In genomic region chr13:74009791-74010614, GRCm38 (mm10) we compare ENCODE assay signal across 8 mouse cellular contexts. TPM values are rescaled to one million over a fixed set of nuclear protein-coding genes. Genes with fewer than 3 reads are reported as not detected.
DNase-seq lines count a peak whose midpoint lies in the region; ATAC-seq and TF ChIP-seq lines count a peak whose summit lies in the region.

No protein-coding gene starts in this region.

- H3K79me2 ChIP-seq in macrophage (ENCODE audit: inconsistent target): no peaks in the 10 kb centered on the region

- no peaks in the 10 kb centered on the region for H3K36me3 ChIP-seq in macrophage (ENCODE audit: inconsistent target)

- DNase-seq in T-cell, adult 2 months (ENCODE audit: low spot score): peak; percentile 4
- DNase-seq in gastrocnemius, postnatal 14 days: peak; percentile 64
- peak; percentile 61 to 85 for DNase-seq in left cerebral cortex, adult 8-10 months (ENCODE audit: low spot score in 2 of 2)
- peak; percentile 93 for DNase-seq in right cerebral cortex, postnatal 10 days (ENCODE audit: low spot score in 2 of 2)
- DNase-seq in urinary bladder, postnatal 25 days (ENCODE audit: low spot score): peak; percentile 61

- H3K4me3 ChIP-seq in cortical plate, adult 2 months (ENCODE audit: insufficient read depth, low read length): peak overlapping the region; percentile 95
- H3K4me3 ChIP-seq in macrophage (ENCODE audit: inconsistent target): peak overlapping the region; percentile 32

- intact Hi-C loops in gastrocnemius, postnatal 14 days (cut with DNase I; ENCODE audit: low total_unique reads): no loop called here

- H3K27ac ChIP-seq in cortical plate, adult 2 months (ENCODE audit: insufficient read depth, low read length): peak overlapping the region; percentile 93
- H3K27ac ChIP-seq in macrophage: no peak overlapping the region

- peak; percentile 2 for ATAC-seq in inflammation-experienced regulatory T-cells, adult 6 months

- H3K4me1 ChIP-seq in cortical plate, adult 2 months (ENCODE audit: control insufficient read depth, insufficient read depth, low read length): peaks cover 9% of the 10 kb centered on the region

- WGBS in macrophage (ENCODE audit: missing documents): 3% methylated on average over 54 of the region's 55 CpGs

- no peak for TF ChIP-seq CTCF in cortical plate, adult 2 months (IDR thresholded peaks at IDR 0.05; ENCODE audit: extremely low read depth, insufficient read depth, low read length)

- TF ChIP-seq POLR2A in cortical plate, adult 2 months (IDR thresholded peaks at IDR 0.05; ENCODE audit: extremely low read depth, insufficient read depth, low read length): no peak; the same call in 1 of the 2 replicates

RNA-seq across cellular contexts. Expression of gene Tppp, which starts 0.8 kb away (rescaled TPM):
- 366 and 382 TPM in 2 replicates for polyA plus RNA-seq in cortical plate, adult 2 months (2012; rRNA removed)
- 1 to 10 TPM; 5.8 to 5.9 TPM for total RNA-seq in gastrocnemius, postnatal 14 days (2021)
- under 1 TPM; 0.36 to 0.51 (median 0.41) TPM for polyA plus RNA-seq in inflammation-experienced regulatory T-cells, adult 6 months (2017; shearing (Covaris generic))
- 100 to 1,000 TPM; 315 to 345 (median 329) TPM for total RNA-seq in left cerebral cortex, adult 8-10 months (2022)
- not detected for total RNA-seq in macrophage (2018; cell fraction: chromatin; rRNA removed)
- under 1 TPM in 15 of 26 experiments, not detected in 11; 0.03 to 0.56 (median 0.05) TPM for total RNA-seq in macrophage (2018; cell fraction: cytosol; rRNA removed)
- under 1 TPM in 2 of 26 experiments, not detected in 24; 0.14 to 0.20 TPM for total RNA-seq in macrophage (2018; cell fraction: nucleus; rRNA removed)
- 0.03 to 0.07 TPM in 2 of 3 replicates, not detected in the other for polyA plus RNA-seq in macrophage (2018)

RNA-seq across cellular contexts. Expression of gene Zdhhc11, which starts 46.4 kb away (rescaled TPM):
- not detected in 2 replicates for polyA plus RNA-seq in cortical plate, adult 2 months (2012; rRNA removed)
- total RNA-seq in gastrocnemius, postnatal 14 days (2021): not detected
- not detected for polyA plus RNA-seq in inflammation-experienced regulatory T-cells, adult 6 months (2017; shearing (Covaris generic))
- not detected for total RNA-seq in left cerebral cortex, adult 8-10 months (2022)
- total RNA-seq in macrophage (2018; cell fraction: chromatin; rRNA removed): not detected
- total RNA-seq in macrophage (2018; cell fraction: cytosol; rRNA removed): not detected
- not detected for total RNA-seq in macrophage (2018; cell fraction: nucleus; rRNA removed)
- polyA plus RNA-seq in macrophage (2018): not detected in 3 replicates

RNA-seq across cellular contexts. Expression of gene Cep72, which starts 52.1 kb away (rescaled TPM):
- 1.7 and 1.9 TPM in 2 replicates for polyA plus RNA-seq in cortical plate, adult 2 months (2012; rRNA removed)
- total RNA-seq in gastrocnemius, postnatal 14 days (2021): 1 to 10 TPM; 1.6 to 2.6 TPM
- polyA plus RNA-seq in inflammation-experienced regulatory T-cells, adult 6 months (2017; shearing (Covaris generic)): 10 to 100 TPM in 1 of 3 experiments, 1 to 10 TPM in 2; 3.9 to 17.1 (median 8.5) TPM
- total RNA-seq in left cerebral cortex, adult 8-10 months (2022): 1 to 10 TPM; 2.6 to 3.7 (median 2.9) TPM
- 10 to 100 TPM in 1 of 26 experiments, 1 to 10 TPM in 20, under 1 TPM in 5; 0.46 to 10.6 (median 3.9) TPM for total RNA-seq in macrophage (2018; cell fraction: chromatin; rRNA removed)
- total RNA-seq in macrophage (2018; cell fraction: cytosol; rRNA removed): 1 to 10 TPM in 18 of 26 experiments, under 1 TPM in 8; 0.69 to 3.0 (median 1.2) TPM
- 10 to 100 TPM in 1 of 26 experiments, 1 to 10 TPM in 21, under 1 TPM in 4; 0.17 to 10.4 (median 2.0) TPM for total RNA-seq in macrophage (2018; cell fraction: nucleus; rRNA removed)
- polyA plus RNA-seq in macrophage (2018): 1.00 to 3.6 TPM (median 1.8 TPM) in 3 replicates

Comparison
In these comparisons a context has a peak if more than half of its experiments do, and no peak if none do; other contexts are left out.
1. DNase-seq: peak in every context shown above with its lines; median percentile 93 in right cerebral cortex, postnatal 10 days; 73 in left cerebral cortex, adult 8-10 months; 64 in gastrocnemius, postnatal 14 days; 61 in urinary bladder, postnatal 25 days; 4 in T-cell, adult 2 months.
2. RNA of gene Tppp, which starts 0.8 kb away (polyA plus RNA-seq): 366 to 382 TPM in cortical plate, adult 2 months; 0.36 to 0.51 TPM in inflammation-experienced regulatory T-cells, adult 6 months and 0.03 to 0.07 TPM in macrophage; every median in the first group is over 100 times any median in the second.